Mouse (Mus musculus): ENCODE data around the gene Zfp335. TPM values are rescaled to one million over a fixed set of nuclear protein-coding genes. Genes with fewer than 3 reads are reported as not detected.

Gene Zfp335
- total RNA-seq, 1 experiment from 2014 or later, result 9.1 TPM

GRCm38 (mm10) chr2:164933534-164933933, 22.0 kb upstream of the Zfp335 start:
- ATAC-seq (replicated peaks; ENCODE audit: insufficient number of reproducible peaks, low FRiP score, low TSS enrichment, poor library complexity, severe bottlenecking), result no peak

DNA sequence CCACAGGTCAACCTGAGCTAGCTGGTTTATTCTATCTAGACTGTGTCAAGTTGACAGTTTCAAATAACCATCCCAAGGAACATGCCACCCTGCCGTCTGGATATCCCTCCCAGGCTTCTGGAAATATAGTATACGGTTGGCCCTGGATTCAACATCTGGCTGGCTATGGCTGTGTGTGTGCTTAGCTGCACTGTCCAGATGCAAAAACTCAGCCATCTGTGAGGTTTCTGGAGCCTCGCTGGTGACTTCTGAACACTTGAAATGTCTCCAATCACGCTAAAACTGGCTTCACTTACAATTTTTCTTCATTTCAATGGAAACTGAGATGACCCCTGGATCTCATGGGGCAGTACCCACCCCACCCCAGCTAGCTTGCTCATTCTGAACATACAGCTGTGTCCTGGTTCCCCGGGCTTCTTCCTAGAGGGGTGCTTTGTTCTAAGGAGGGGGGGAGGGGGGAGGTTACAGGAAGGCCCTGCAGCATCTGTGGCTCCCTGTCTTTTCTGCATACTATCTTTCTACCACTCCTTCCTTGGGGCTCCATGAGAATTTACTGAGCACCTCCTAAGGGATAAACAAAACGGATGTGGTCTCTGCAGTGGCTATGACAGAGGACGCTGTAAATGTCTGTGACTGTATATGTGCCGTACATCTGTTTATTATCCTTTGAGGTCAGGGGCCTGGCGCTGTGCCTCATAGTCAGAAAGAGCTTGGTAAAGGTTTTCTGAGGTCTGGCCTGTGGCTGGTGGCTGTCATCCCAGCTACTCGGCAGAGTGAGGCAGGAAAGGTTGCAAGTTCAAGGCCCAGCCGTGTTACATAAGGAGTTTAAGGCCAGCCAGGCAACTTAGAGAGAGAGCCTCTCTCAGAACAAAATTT, 19.4 kb upstream of the Zfp335 start:
- no peak for ATAC-seq (replicated peaks; ENCODE audit: insufficient number of reproducible peaks, low FRiP score, low TSS enrichment, poor library complexity, severe bottlenecking)

- peak; percentile 97 for ATAC-seq (replicated peaks; ENCODE audit: insufficient number of reproducible peaks, low FRiP score, low TSS enrichment, poor library complexity, severe bottlenecking)
Measured at GRCm38 (mm10) chr2:164924100-164924857, 12.7 kb upstream of the Zfp335 start.

DNA sequence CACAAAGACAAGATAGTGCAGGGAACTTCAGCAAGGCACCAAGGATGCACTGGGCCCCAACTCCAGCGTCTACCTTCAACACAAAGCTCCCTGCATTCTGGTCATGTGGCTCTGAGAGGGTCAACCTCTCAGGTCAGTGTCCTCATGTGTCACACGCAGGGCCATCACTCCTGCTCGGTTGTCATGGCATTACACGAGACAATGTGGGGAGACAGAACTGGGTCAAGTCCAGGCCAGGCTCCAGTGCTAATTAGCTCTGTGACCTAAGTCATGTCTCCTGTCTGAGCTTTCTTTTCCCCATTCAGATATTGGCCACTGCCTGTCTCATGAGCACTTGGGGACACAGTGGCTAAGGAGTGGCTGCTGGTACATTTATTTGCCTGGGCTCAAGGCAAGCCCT, 11.7 kb upstream of the Zfp335 start:
- ATAC-seq (replicated peaks; ENCODE audit: insufficient number of reproducible peaks, low FRiP score, low TSS enrichment, poor library complexity, severe bottlenecking), result no peak

DNA sequence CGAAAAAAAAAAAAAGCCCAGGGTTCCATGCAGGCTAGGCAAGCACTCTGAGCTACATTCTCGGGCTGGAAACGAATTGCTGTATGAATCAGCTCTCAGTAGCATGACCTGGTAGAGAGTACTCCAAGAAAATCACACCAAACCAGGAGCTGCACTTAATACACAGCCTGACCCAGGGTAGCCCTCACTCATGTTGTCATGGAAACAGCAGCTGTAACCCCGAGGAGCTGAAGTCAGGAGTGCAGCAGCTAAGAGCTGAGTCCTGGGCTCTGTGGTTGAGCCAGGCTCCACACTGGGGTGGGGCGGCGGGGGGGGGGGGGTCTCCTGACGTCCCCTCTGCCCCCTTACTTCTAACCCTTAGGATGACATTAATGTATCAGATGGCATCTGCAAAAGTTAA, 10.4 kb upstream of the Zfp335 start:
- no peak for ATAC-seq (replicated peaks; ENCODE audit: insufficient number of reproducible peaks, low FRiP score, low TSS enrichment, poor library complexity, severe bottlenecking)

- ATAC-seq (replicated peaks; ENCODE audit: insufficient number of reproducible peaks, low FRiP score, low TSS enrichment, poor library complexity, severe bottlenecking), result no peak
Measured at GRCm38 (mm10) chr2:164918325-164918724, 6.8 kb upstream of the Zfp335 start.

DNA sequence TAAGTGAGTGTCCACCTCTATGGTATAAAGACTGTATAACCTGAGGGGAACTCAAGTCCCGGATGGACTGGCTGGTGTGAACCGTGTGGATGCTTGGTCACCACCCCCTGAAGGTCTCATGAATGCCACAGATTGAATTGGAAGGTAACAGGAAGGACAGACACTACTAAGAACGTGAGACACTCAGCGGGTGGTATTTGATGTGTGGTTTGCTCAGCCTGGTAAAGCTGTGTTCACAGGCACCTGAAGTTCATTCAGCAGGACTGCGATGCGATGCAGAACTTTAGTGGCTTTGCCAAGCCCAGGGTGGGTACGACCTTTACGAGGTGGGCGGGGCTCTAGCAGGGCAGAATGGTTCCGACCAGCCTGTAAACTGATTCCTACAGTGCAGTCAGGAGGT, 5.8 kb upstream of the Zfp335 start:
- 0 out of 2 replicates have a peak, but pooled peaks have one; percentile 2 for ATAC-seq (replicated peaks; ENCODE audit: insufficient number of reproducible peaks, low FRiP score, low TSS enrichment, poor library complexity, severe bottlenecking)

DNA sequence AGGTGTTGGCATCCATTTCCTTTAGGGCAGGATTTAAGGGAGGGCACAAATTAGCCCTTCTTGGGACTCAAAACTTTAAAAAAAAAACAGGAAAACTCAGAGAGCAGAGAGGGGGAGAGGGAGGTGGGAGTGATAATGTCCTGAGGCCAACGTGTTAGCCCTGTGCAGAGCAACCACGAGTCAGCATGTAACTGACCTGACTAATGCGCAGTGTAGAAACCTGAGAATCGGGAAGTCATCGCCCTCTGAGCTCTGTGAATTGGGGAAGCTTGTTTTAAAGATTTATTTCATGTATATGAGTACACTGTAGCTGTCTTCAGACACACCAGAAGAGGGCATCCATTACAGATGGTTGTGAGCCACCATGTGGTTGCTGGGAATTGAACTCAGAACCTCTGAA, 5.3 kb upstream of the Zfp335 start:
- peak; percentile 65 for ATAC-seq (replicated peaks; ENCODE audit: insufficient number of reproducible peaks, low FRiP score, low TSS enrichment, poor library complexity, severe bottlenecking)

- ATAC-seq (replicated peaks; ENCODE audit: insufficient number of reproducible peaks, low FRiP score, low TSS enrichment, poor library complexity, severe bottlenecking), result peak; percentile 51
Measured at GRCm38 (mm10) chr2:164913428-164913786, 1.9 kb upstream of the Zfp335 start.

GRCm38 (mm10) chr2:164912749-164913427, 1.3 kb upstream of the Zfp335 start:
- no peak for ATAC-seq (replicated peaks; ENCODE audit: insufficient number of reproducible peaks, low FRiP score, low TSS enrichment, poor library complexity, severe bottlenecking)

DNA sequence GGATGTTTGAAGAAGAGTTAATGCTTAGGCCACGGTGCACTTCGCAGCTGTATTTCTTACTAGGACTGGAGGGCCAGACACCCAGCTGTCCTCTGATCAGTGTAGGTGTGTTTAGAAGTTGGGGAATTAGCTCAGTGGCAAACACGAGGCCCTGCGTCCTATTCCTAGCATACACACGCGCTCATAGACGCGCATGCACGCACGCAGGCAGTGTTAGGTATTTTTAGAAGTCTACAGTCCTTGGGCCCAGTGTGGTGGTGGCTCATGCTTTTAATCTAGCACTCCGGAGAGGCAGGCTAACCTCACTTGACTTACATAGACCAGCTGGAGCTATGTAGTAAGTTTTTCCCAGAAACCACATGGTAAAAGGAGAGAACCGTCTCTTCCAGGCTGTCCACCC, 594 bp upstream of the Zfp335 start:
- 0 out of 2 replicates have a peak, but pooled peaks have one; percentile 2 for ATAC-seq (replicated peaks; ENCODE audit: insufficient number of reproducible peaks, low FRiP score, low TSS enrichment, poor library complexity, severe bottlenecking)

- ATAC-seq (replicated peaks; ENCODE audit: insufficient number of reproducible peaks, low FRiP score, low TSS enrichment, poor library complexity, severe bottlenecking), result no peak
Measured at GRCm38 (mm10) chr2:164910360-164911061, 1.0 kb downstream of the Zfp335 start.

DNA sequence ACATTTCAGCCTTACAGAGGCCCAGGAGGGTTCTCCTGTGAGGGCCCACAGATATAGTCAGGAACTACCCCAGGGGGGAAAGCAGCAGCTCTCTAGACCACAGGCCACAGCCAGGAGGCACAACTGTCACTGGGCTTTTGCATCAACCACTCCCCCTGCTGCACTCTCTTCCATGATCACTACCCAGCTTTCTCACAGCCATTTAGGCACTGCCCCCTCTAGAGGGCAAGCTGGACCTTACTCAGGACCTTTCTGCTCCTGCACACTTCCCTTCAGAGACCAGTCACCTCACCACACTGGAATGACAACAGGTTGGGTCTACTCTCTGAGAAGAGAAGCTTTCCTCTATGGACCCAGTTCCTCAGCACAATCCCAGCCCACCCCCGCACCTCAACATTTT, 2.0 kb downstream of the Zfp335 start:
- ATAC-seq (replicated peaks; ENCODE audit: insufficient number of reproducible peaks, low FRiP score, low TSS enrichment, poor library complexity, severe bottlenecking), result no peak

DNA sequence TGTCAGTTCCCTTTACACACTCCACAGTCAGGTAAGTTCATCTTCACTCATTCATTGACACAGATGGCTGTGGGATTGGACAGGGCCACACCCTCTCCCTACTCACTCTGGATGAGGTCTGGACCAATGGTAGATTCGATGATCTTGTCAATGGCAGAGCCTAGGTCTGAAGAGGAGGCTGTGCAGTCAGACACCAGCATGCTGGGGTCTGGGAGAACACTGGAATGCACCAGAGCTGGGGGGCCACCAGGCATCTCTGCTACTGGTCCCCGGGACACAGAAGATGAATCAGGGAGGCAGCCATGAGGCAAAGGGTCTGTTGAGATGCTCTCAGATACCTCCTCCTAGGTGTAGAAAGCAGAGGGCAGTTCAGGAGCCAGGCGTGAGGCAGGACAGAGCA, 2.5 kb downstream of the Zfp335 start:
- ATAC-seq (replicated peaks; ENCODE audit: insufficient number of reproducible peaks, low FRiP score, low TSS enrichment, poor library complexity, severe bottlenecking), result no peak

DNA sequence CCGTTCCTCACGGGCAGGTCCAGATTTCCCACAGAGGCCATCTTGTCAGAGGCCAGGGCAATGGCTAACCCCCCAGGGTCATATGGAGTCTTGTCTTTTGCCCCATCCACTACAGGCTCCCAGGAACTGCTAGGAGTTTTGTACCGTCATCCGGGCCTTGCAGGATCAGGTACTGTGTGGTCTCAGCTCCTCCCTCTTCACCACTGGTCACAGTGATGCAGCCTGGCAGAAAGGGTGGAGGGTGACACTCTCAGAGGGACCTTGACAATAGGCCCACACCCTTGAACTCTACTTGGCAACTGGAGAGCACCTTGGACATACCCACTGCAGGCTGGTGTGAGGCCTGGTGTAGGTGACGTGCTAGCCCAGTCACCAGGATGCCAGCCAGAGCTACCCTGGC, 3.5 kb downstream of the Zfp335 start:
- no peak for ATAC-seq (replicated peaks; ENCODE audit: insufficient number of reproducible peaks, low FRiP score, low TSS enrichment, poor library complexity, severe bottlenecking)

GRCm38 (mm10) chr2:164907511-164907910, 4.0 kb downstream of the Zfp335 start:
- ATAC-seq (replicated peaks; ENCODE audit: insufficient number of reproducible peaks, low FRiP score, low TSS enrichment, poor library complexity, severe bottlenecking), result no peak

DNA sequence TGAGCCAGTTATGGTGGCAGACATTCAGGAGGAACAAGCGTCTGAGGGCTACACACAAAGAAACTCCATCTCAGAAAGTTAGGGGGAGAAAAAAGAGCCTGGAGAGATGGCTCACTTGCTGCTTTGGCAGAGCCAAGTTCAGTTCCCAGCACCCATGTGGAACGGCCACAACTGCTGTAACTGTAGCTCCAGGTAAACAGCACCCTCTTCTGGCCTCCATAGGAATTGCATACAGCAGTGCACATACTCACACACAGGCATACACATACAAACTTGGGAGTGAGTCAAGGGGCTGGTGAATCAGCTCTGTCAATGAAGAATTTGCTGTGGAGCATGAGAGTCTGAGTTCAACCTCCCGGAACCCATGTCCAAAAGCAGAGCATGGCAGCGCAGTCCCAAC, 5.5 kb downstream of the Zfp335 start:
- no peak for ATAC-seq (replicated peaks; ENCODE audit: insufficient number of reproducible peaks, low FRiP score, low TSS enrichment, poor library complexity, severe bottlenecking)

DNA sequence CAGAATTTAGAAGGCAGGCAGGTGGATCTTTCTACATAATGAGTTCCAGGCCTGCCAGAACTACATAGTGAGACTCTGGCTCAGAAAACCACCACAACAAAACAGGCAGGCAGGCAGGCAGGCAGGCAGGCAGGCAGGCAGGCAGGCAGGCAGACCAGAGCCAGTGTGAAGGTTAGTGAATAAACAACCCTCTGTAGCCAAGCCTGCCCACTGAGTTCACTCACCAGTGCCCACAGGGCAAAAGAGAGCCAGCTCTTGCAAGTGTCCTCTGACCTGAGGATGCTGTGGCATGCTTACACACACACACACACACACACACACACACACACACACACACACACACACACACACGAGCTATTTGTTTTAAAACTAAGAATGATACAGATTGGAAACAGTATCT, 8.1 kb downstream of the Zfp335 start:
- no peak for ATAC-seq (replicated peaks; ENCODE audit: insufficient number of reproducible peaks, low FRiP score, low TSS enrichment, poor library complexity, severe bottlenecking)

DNA sequence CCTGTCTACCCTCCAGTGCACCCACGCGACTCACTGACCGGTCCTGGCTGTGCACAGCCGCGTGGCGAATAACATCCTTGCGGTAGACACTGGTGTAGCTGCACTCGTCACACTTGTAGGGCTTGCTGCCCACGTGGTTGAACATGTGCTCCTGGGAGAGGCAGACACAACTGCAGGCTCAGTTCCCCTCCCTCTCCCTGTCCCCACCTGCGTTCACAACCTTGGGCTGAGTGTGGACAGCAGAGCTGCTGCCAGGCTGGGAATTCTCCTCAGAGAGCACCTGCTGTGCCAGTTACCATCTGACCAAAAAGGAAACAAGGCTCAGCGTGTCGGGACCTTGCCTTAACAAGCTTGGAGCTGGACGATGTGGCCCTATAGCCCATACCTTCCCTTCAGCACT, 10.2 kb downstream of the Zfp335 start:
- no peak for ATAC-seq (replicated peaks; ENCODE audit: insufficient number of reproducible peaks, low FRiP score, low TSS enrichment, poor library complexity, severe bottlenecking)
